Mouse (Mus musculus) olfactory bulb, adult 2 months (tissue): ENCODE results near the gene Ap1g2.

Experiments
- CTCF ChIP-seq: fragments of 200-500 bp; IDR thresholded peaks from 2 replicates; pipeline ENCODE4 v1.5.1; 2012; ENCODE audit warnings: low read depth, mild to moderate bottlenecking, low read length, moderate library complexity; ENCODE audit not compliant: insufficient read depth
- POLR2A ChIP-seq: fragments of 200-500 bp; IDR thresholded peaks from 2 replicates; pipeline ENCODE4 v1.6.1; 2012; ENCODE audit warnings: mild to moderate bottlenecking, low read depth, low read length, moderate library complexity; ENCODE audit not compliant: insufficient read depth

- no peak for TF ChIP-seq POLR2A
- no peak; the same call in 1 of the 2 replicates for TF ChIP-seq CTCF
These were observed 8.6 kb upstream of the Ap1g2 start for GRCm38 (mm10) chr14:55114759-55115701.
